Mouse (Mus musculus) midbrain, embryonic 16.5 days (tissue): Measurements from ENCODE around the gene Cers5. TPM values are rescaled to one million over a fixed set of nuclear protein-coding genes. Genes with fewer than 3 reads are reported as not detected.
"Not testable (repeated sequence)": the region's sequence is repeated elsewhere in the genome, so short reads cannot be mapped to it uniquely, and the experiment has no call there.

Experiments
- ATAC-seq: fragments of 200-750 bp; cut with Nextera tagmentation; 2 replicates; pipeline ENCODE4 v1.8.0; 2017; ENCODE audit warnings: moderate TSS enrichment
- H3K27ac ChIP-seq: fragments of 300-500 bp; sonication (generic); 2 replicates; pipeline ENCODE4 v1.5.1; 2014; ENCODE audit warnings: mild to moderate bottlenecking, low read length, mixed read lengths
- H3K27me3 ChIP-seq: fragments of 300-500 bp; sonication (generic); 2 replicates; pipeline ENCODE4 v1.6.1; 2014; ENCODE audit warnings: low read depth, low read length, mixed read lengths; ENCODE audit not compliant: control insufficient read depth, insufficient read depth
- H3K36me3 ChIP-seq: fragments of 300-500 bp; sonication (generic); 2 replicates; pipeline ENCODE4 v1.6.1; 2014; ENCODE audit warnings: mild to moderate bottlenecking, low read length, moderate library complexity, mixed read lengths; ENCODE audit not compliant: control insufficient read depth, insufficient read depth
- H3K4me1 ChIP-seq: fragments of 300-500 bp; sonication (generic); 2 replicates; pipeline ENCODE4 v1.6.1; 2014; ENCODE audit warnings: mild to moderate bottlenecking, low read length, mixed read lengths; ENCODE audit not compliant: control insufficient read depth, insufficient read depth
- H3K4me2 ChIP-seq: fragments of 300-500 bp; sonication (generic); 2 replicates; pipeline ENCODE4 v1.6.1; 2014; ENCODE audit warnings: mild to moderate bottlenecking, low read length, mixed read lengths
- H3K4me3 ChIP-seq: fragments of 300-500 bp; sonication (generic); 2 replicates; pipeline ENCODE4 v1.5.1; 2014; ENCODE audit warnings: low read depth, mild to moderate bottlenecking, low read length, moderate library complexity, mixed read lengths
- H3K9ac ChIP-seq: fragments of 300-500 bp; sonication (generic); 2 replicates; pipeline ENCODE4 v1.6.1; 2014; ENCODE audit warnings: low read depth, low read length, mixed read lengths
- H3K9me3 ChIP-seq: fragments of 300-500 bp; sonication (generic); replicated peaks from 2 replicates; pipeline ENCODE4 v1.6.1; 2014; ENCODE audit warnings: mild to moderate bottlenecking, low read length, mixed read lengths; ENCODE audit not compliant: control insufficient read depth, poor library complexity, severe bottlenecking
- WGBS: fragments of 180-500 bp; shearing (Covaris S2); extraction: QIAGEN DNeasy Blood & Tissue Kit; methylation state at CpG from one replicate; pipeline ENCODE4 v1.1.7; 2014; 5-methylcytosine and 5-hydroxymethylcytosine counted together
- polyA plus RNA-seq: library from polyadenylated mRNA; unstranded; fragments of >200 nt; fragmentation: Nextera tagmentation; extraction: Ambion mirVana; gene quantifications from 2 replicates; pipeline ENCODE4 v1.2.1, GENCODE M21; 2015

The Cers5 gene
- polyA plus RNA-seq, 1 experiment from 2014 or later, result 79.7 TPM

GRCm38 (mm10) chr15:99708176-99708575, 64.5 kb downstream of the Cers5 start:
- Histone ChIP-seq H3K9ac (no peak overlapping the region), H3K36me3 (peaks cover 54% of the 10 kb centered on the region), H3K4me3 (no peak overlapping the region), H3K27me3 (no peaks in the 10 kb centered on the region), H3K9me3 (no peaks in the 10 kb centered on the region), H3K27ac (no peak overlapping the region), H3K4me2 (no peak overlapping the region), H3K4me1 (peaks cover 16% of the 10 kb centered on the region)
- WGBS, result 93% methylated on average over 13 of the region's 13 CpGs
- no peak for ATAC-seq

- ATAC-seq, result no peak
- WGBS, result 70% methylated on average over 11 of the region's 11 CpGs
- H3K4me3 ChIP-seq, result peak within 1 kb of the TSS; percentile 27
- peaks cover 24% of the 10 kb centered on the region for H3K4me1 ChIP-seq
- peaks cover 38% of the 10 kb centered on the region for H3K36me3 ChIP-seq
- peak within 1 kb of the TSS; percentile 99 for H3K4me2 ChIP-seq
- peak within 1 kb of the TSS; percentile 68 for H3K27ac ChIP-seq
- H3K27me3 ChIP-seq, result no peaks in the 10 kb centered on the region
- H3K9me3 ChIP-seq, result no peaks in the 10 kb centered on the region
- peak within 1 kb of the TSS; percentile 88 for H3K9ac ChIP-seq
Measured at GRCm38 (mm10) chr15:99705440-99706048, 67.1 kb downstream of the Cers5 start, which contains the start of gene Gm17349. Gene Gm17349 (minus strand): TSS chr15:99705490.

- Histone ChIP-seq H3K27ac (peak overlapping the region; percentile 68), H3K4me1 (peaks cover 24% of the 10 kb centered on the region), H3K9me3 (no peaks in the 10 kb centered on the region), H3K36me3 (peaks cover 32% of the 10 kb centered on the region), H3K27me3 (no peaks in the 10 kb centered on the region), H3K9ac (peak overlapping the region; percentile 88; the same call in 1 of the 2 replicates), H3K4me3 (peak overlapping the region; percentile 27), H3K4me2 (peak overlapping the region; percentile 99)
- 11% methylated on average over 7 of the region's 7 CpGs for WGBS
- ATAC-seq, result no peak
Measured at GRCm38 (mm10) chr15:99704881-99705280, 67.8 kb downstream of the Cers5 start.

GRCm38 (mm10) chr15:99704041-99704681, 68.5 kb downstream of the Cers5 start:
- Histone ChIP-seq H3K4me2 (peak overlapping the region; percentile 99), H3K4me1 (peaks cover 24% of the 10 kb centered on the region), H3K4me3 (peak overlapping the region; percentile 27), H3K9me3 (no peaks in the 10 kb centered on the region), H3K27me3 (no peaks in the 10 kb centered on the region), H3K36me3 (peaks cover 31% of the 10 kb centered on the region), H3K27ac (peak overlapping the region; percentile 68), H3K9ac (peak overlapping the region; percentile 88)
- 18% methylated on average over 23 of the region's 23 CpGs for WGBS
- ATAC-seq, result no peak

GRCm38 (mm10) chr15:99703676-99704040, 69.0 kb downstream of the Cers5 start:
- H3K36me3 ChIP-seq, result peaks cover 29% of the 10 kb centered on the region
- WGBS, result 53% methylated on average over 5 of the region's 5 CpGs

GRCm38 (mm10) chr15:99703104-99703503, 69.6 kb downstream of the Cers5 start:
- peaks cover 24% of the 10 kb centered on the region for H3K4me1 ChIP-seq
- peak overlapping the region; percentile 88 for H3K9ac ChIP-seq
- H3K27me3 ChIP-seq, result no peaks in the 10 kb centered on the region
- no peak for ATAC-seq
- 54% methylated on average over 9 of the region's 9 CpGs for WGBS
- peaks cover 25% of the 10 kb centered on the region for H3K36me3 ChIP-seq
- peak overlapping the region; percentile 65 for H3K4me3 ChIP-seq
- H3K27ac ChIP-seq, result peak overlapping the region; percentile 93
- peak overlapping the region; percentile 99 for H3K4me2 ChIP-seq
- H3K9me3 ChIP-seq, result no peaks in the 10 kb centered on the region

More at GRCm38 (mm10) chr15:99703676-99704040, 69.0 kb downstream of the Cers5 start:
- Histone ChIP-seq H3K9me3 (no peaks in the 10 kb centered on the region), H3K27me3 (no peaks in the 10 kb centered on the region), H3K4me3 (peak overlapping the region; percentile 65), H3K4me2 (peak overlapping the region; percentile 99), H3K9ac (peak overlapping the region; percentile 88), H3K27ac (peak overlapping the region; percentile 93; the same call in 1 of the 2 replicates), H3K4me1 (peaks cover 24% of the 10 kb centered on the region)
- no peak for ATAC-seq

- H3K9ac ChIP-seq, result peak within 1 kb of the TSS; percentile 88
- H3K4me3 ChIP-seq, result peak within 1 kb of the TSS; percentile 65
- H3K27me3 ChIP-seq, result no peaks in the 10 kb centered on the region
- peak within 1 kb of the TSS; percentile 93 for H3K27ac ChIP-seq
- peaks cover 24% of the 10 kb centered on the region for H3K36me3 ChIP-seq
- WGBS, result under 1% methylated on average over 53 of the region's 71 CpGs
- peak; percentile 93 for ATAC-seq
- peaks cover 24% of the 10 kb centered on the region for H3K4me1 ChIP-seq
- H3K9me3 ChIP-seq, result no peaks in the 10 kb centered on the region
- H3K4me2 ChIP-seq, result peak within 1 kb of the TSS; percentile 99
Measured at GRCm38 (mm10) chr15:99701999-99702900, 70.4 kb downstream of the Cers5 start, which contains the start of gene Smarcd1. Gene Smarcd1 (plus strand): TSS chr15:99702129.

GRCm38 (mm10) chr15:99701640-99701998, 71.1 kb downstream of the Cers5 start:
- H3K9me3 ChIP-seq, H3K27me3 ChIP-seq: not testable (repeated sequence)
- peaks cover 26% of the 10 kb centered on the region for H3K36me3 ChIP-seq
- peak overlapping the region; percentile 65 for H3K4me3 ChIP-seq
- H3K4me1 ChIP-seq, result peaks cover 24% of the 10 kb centered on the region
- H3K9ac ChIP-seq, result peak overlapping the region; percentile 88
- H3K4me2 ChIP-seq, result peak overlapping the region; percentile 42
- peak; percentile 1; the same call in 1 of the 2 replicates for ATAC-seq
- peak overlapping the region; percentile 93 for H3K27ac ChIP-seq
- 52% methylated on average over 15 of the region's 16 CpGs for WGBS
